Mouse (Mus musculus) midbrain, postnatal 0 days (tissue): ENCODE data around the gene Hspb2. TPM values are rescaled to one million over a fixed set of nuclear protein-coding genes. Genes with fewer than 3 reads are reported as not detected.
A peak's percentile ranks its signal among the peaks of the same experiment; 100 is the strongest.

Experiments used
- ATAC-seq: fragments of 200-750 bp; cut with Nextera tagmentation; 2 replicates; pipeline ENCODE4 v1.8.0; 2017; ENCODE audit warnings: moderate number of reproducible peaks, mild to moderate bottlenecking, moderate TSS enrichment, moderate library complexity; ENCODE audit not compliant: low FRiP score
- DNase-seq: peaks from one replicate; pipeline ENCODE4 v3.0.0-alpha.2; 2015; ENCODE audit warnings: low spot score
- H3K27ac ChIP-seq: fragments of 300-500 bp; sonication (generic); 2 replicates; pipeline ENCODE4 v1.5.1; 2014; ENCODE audit warnings: low read depth, mild to moderate bottlenecking, low read length, mixed read lengths
- H3K27me3 ChIP-seq: fragments of 300-500 bp; sonication (generic); 2 replicates; pipeline ENCODE4 v1.6.1; 2014; ENCODE audit warnings: low read length, control low read depth, mixed read lengths; ENCODE audit not compliant: insufficient read depth
- H3K36me3 ChIP-seq: fragments of 300-500 bp; sonication (generic); 2 replicates; pipeline ENCODE4 v1.6.1; 2014; ENCODE audit warnings: low read length, control low read depth, mixed read lengths; ENCODE audit not compliant: insufficient read depth
- H3K4me1 ChIP-seq: fragments of 300-500 bp; sonication (generic); 2 replicates; pipeline ENCODE4 v1.6.1; 2014; ENCODE audit warnings: mild to moderate bottlenecking, control low read depth, antibody characterized with exemption, low read length, mixed read lengths; ENCODE audit not compliant: insufficient read depth
- H3K4me2 ChIP-seq: fragments of 300-500 bp; sonication (generic); 2 replicates; pipeline ENCODE4 v1.6.1; 2014; ENCODE audit warnings: low read depth, mild to moderate bottlenecking, low read length, mixed read lengths; ENCODE audit not compliant: poor library complexity, severe bottlenecking
- H3K4me3 ChIP-seq: fragments of 300-500 bp; sonication (generic); 2 replicates; pipeline ENCODE4 v1.5.1; 2014; ENCODE audit warnings: low read depth, mild to moderate bottlenecking, low read length, moderate library complexity
- H3K9ac ChIP-seq: fragments of 300-500 bp; sonication (generic); replicated peaks from 2 replicates; pipeline ENCODE4 v1.6.1; 2014; ENCODE audit warnings: mild to moderate bottlenecking, low read length, moderate library complexity, mixed read lengths; ENCODE audit not compliant: poor library complexity, severe bottlenecking
- H3K9me3 ChIP-seq: fragments of 300-500 bp; sonication (generic); 2 replicates; pipeline ENCODE4 v1.6.1; 2016; ENCODE audit warnings: low read length, control low read depth
- CTCF ChIP-seq: IDR thresholded peaks from 2 replicates; pipeline ENCODE4 v1.5.1; 2016; ENCODE audit warnings: antibody characterized with exemption, mild to moderate bottlenecking
- WGBS: fragments of 180-500 bp; shearing (Covaris S2); extraction: QIAGEN DNeasy Blood & Tissue Kit; methylation state at CpG from one replicate; pipeline ENCODE4 v1.1.7; 2014; 5-methylcytosine and 5-hydroxymethylcytosine counted together
- polyA plus RNA-seq: library from polyadenylated mRNA; unstranded; fragments of >200 nt; fragmentation: Nextera tagmentation; extraction: Ambion mirVana; gene quantifications from 2 replicates; pipeline ENCODE4 v1.2.1, GENCODE M21; 2015
- total RNA-seq: library from RNA; depleted of rRNA; stranded (reverse); fragments of >200 nt; gene quantifications from 2 replicates; pipeline ENCODE4 v1.2.3, GENCODE M21; 2014

Gene Hspb2
- total and polyA plus RNA-seq, 2 experiments from 2014 or later, result 2.6 to 5.2 TPM

DNA sequence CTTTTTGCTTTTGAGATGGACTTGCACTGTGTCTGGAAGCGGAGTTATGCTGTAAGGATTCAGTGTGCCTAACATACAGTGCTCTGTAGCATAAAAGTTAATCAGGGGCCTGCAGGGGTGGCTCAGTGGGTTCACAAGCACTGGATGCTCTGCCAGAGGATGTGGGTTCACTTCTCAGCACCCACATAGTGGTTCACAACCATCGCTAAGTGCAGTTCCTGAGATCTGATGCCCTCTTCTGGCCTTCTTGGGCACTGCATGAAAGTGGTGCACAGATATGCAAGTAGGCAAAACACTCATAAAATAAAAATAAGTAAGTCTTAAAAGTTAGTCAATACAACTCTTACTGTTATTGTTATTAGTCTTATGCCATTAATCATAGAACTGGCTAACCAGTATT is 30.0 kb upstream of the Hspb2 start:
- no peak for ATAC-seq
- H3K4me3 ChIP-seq, result no peak overlapping the region
- peaks cover 53% of the 10 kb centered on the region for H3K36me3 ChIP-seq
- H3K27ac ChIP-seq, result no peak overlapping the region
- no peaks in the 10 kb centered on the region for H3K9me3 ChIP-seq
- H3K27me3 ChIP-seq, result no peaks in the 10 kb centered on the region
- WGBS, result 69% methylated on average over 2 of the region's 2 CpGs
- peak; percentile 61 for TF ChIP-seq CTCF
- no peaks in the 10 kb centered on the region for H3K4me1 ChIP-seq
- H3K9ac ChIP-seq, result no peak overlapping the region
- H3K4me2 ChIP-seq, result no peak overlapping the region
- no peak for DNase-seq

DNA sequence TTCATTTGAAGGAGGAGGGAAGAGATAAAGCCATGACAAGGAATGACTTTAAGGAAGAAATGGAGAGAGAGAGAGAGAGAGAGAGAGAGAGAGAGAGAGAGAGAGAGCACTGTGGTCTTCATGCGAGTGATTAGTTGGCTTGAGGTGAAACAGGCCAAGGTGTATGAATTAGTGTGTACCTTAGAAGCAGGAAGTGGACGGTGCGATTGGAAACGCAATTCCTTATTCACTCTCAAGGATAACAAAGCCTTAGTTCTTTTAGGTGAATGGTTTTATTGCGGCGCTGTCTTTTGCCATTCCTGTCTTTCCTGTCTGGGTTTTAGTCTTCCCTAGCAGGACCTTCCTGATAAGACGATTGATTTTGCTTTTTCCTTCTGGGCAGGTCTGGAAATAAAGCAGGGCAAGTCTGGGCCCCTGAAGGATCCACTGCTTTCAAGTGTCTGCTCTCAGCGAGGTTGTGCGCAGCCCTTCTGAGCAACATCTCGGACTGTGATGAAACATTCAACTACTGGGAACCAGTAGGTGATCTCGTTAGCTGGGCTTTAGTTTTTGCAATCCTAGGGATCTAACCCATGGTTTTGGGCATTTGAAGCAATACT is 24.1 kb upstream of the Hspb2 start:
- peak overlapping the region; percentile 93; the same call in 1 of the 2 replicates for H3K27ac ChIP-seq
- peak overlapping the region; percentile 89 for H3K4me3 ChIP-seq
- H3K27me3 ChIP-seq, result no peaks in the 10 kb centered on the region
- H3K9me3 ChIP-seq, result no peaks in the 10 kb centered on the region
- no peak for TF ChIP-seq CTCF
- DNase-seq, result no peak
- WGBS, result 65% methylated on average over 11 of the region's 11 CpGs
- peak overlapping the region; percentile 66 for H3K4me2 ChIP-seq
- H3K4me1 ChIP-seq, result peaks cover 7% of the 10 kb centered on the region; the same call in 1 of the 2 replicates
- peak overlapping the region; percentile 97 for H3K9ac ChIP-seq
- peaks cover 19% of the 10 kb centered on the region for H3K36me3 ChIP-seq
- ATAC-seq, result no peak

DNA sequence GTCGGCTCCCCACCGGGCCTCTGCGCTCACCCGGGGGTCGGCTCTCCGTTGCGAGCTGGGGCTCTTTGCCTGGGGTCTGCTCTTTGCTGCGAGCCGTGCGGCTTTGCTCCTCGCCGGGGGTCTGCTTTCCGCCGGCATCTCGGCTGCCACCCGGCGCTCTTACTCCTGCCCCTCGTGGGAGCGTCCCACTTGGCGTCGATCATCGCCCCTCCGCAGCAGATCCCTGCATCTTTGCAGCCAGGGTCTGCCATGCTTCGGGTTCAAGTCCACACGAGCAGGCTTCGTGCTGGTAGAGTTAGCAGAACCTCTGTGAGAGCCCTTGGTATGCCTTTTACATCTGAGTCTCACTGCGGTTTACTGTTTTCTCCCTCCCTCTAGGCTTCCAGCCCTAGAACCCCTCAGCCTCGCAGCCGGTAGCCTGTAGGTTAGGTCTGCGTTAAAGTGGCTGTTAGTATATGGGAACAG is 23.5 kb upstream of the Hspb2 start:
- no peak for TF ChIP-seq CTCF
- Histone ChIP-seq H3K27ac (peak overlapping the region; percentile 93), H3K4me2 (peak overlapping the region; percentile 66), H3K36me3 (peaks cover 14% of the 10 kb centered on the region), H3K4me1 (peaks cover 7% of the 10 kb centered on the region; the same call in 1 of the 2 replicates), H3K27me3 (no peaks in the 10 kb centered on the region), H3K4me3 (peak overlapping the region; percentile 89), H3K9me3 (no peaks in the 10 kb centered on the region), H3K9ac (peak overlapping the region; percentile 97)
- ATAC-seq (peak; percentile 67; the same call in 1 of the 2 replicates), DNase-seq (no peak)
- WGBS, result under 1% methylated on average over 24 of the region's 30 CpGs

DNA sequence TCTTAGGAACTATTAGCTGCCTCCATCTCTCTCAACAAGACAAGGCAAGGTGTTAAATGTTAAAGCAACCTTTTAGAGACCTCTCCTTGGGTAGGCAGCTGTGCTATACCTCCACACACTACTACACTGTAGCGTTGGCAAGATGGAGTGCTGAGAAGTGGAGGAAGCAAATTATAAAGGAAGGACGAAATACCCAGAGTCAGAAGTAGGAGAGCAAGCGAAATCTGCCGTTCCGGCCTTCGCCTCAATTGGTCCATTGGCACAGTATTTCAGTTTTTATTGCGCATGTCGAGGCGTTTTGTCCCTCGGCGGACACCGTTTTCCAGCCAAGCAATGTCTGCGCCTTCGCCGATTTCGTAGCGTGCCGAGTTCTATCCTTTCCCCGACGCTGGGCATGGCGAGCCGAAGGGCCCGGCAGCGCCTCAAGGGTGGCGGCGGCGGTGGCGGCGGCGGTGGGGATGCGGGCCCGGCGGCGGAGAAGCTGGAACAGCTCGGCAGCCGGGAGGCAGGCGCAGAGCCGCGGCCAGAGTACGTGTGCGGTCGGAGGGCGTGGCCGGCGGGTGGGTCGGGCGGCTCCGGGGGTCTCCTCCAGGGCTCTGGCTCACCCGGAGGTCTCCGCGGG is 22.9 kb upstream of the Hspb2 start, which contains the start of the genes Alg9 and 1110032A03Rik:
Gene Alg9 (plus strand): TSS at position 29 of the 622 bp plus-strand sequence.
Gene 1110032A03Rik (minus strand): TSS at position 530 of the 622 bp plus-strand sequence.
- peak within 1 kb of the TSS; percentile 97 for H3K9ac ChIP-seq
- H3K27ac ChIP-seq, result peak within 1 kb of the TSS; percentile 93
- peaks cover 12% of the 10 kb centered on the region for H3K36me3 ChIP-seq
- ATAC-seq (peak; percentile 76), DNase-seq (peak; percentile 92)
- H3K4me3 ChIP-seq, result peak within 1 kb of the TSS; percentile 89
- H3K4me2 ChIP-seq, result peak within 1 kb of the TSS; percentile 66
- peak; percentile 23 for TF ChIP-seq CTCF
- under 1% methylated on average over 50 of the region's 51 CpGs for WGBS
- no peaks in the 10 kb centered on the region for H3K27me3 ChIP-seq
- H3K4me1 ChIP-seq, result peaks cover 7% of the 10 kb centered on the region; the same call in 1 of the 2 replicates
- H3K9me3 ChIP-seq, result no peaks in the 10 kb centered on the region

DNA sequence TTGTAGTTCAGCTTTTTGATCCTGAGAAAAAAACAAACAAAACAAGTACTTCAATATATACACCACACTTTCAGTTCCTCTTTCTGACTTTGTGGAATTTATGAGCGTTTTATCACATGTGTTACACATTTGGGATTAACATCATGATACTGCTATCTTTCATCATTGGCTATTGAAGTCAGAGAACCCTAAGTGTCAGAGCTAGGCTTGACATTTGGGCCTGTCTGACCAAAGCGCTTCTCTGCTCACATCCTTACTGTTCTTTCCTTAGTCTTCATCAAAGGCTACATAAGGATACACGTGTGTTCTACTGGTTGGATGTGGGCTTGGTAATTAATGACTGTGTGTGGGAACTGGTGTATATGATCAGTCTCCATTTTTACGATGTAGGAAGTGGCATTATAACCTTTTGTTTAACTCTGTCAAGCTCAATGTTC is 21.9 kb upstream of the Hspb2 start:
- peaks cover 3% of the 10 kb centered on the region for H3K36me3 ChIP-seq
- H3K27ac ChIP-seq, result peak overlapping the region; percentile 93; the same call in 1 of the 2 replicates
- H3K4me2 ChIP-seq, result peak overlapping the region; percentile 66
- peaks cover 7% of the 10 kb centered on the region; the same call in 1 of the 2 replicates for H3K4me1 ChIP-seq
- ATAC-seq (no peak), DNase-seq (no peak)
- 79% methylated on average over 4 of the region's 4 CpGs for WGBS
- H3K27me3 ChIP-seq, result no peaks in the 10 kb centered on the region
- no peaks in the 10 kb centered on the region for H3K9me3 ChIP-seq
- TF ChIP-seq CTCF, result no peak
- no peak overlapping the region for H3K4me3 ChIP-seq
- no peak overlapping the region for H3K9ac ChIP-seq

DNA sequence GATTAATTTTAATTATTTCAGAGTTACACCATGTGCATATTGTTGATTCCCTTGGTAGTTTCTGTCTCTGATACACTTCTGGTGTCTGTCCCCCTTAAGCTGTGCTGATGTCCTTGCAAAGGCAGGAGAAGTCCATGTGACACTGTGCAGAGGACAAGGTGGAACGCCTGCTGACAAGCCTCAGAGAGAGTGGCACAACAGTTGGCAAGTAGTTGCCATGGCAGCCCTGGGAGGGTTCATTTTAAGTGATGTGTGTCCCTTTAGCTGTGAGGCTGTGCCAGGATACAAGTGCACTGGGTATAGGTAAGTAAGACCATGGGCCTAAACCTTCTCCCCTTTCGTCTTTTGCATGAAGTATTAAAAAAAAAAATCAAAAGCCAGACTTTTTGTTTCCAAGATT is 17.9 kb upstream of the Hspb2 start:
- Histone ChIP-seq H3K27ac (no peak overlapping the region), H3K4me1 (peaks cover 2% of the 10 kb centered on the region; the same call in 1 of the 2 replicates), H3K4me3 (no peak overlapping the region), H3K9me3 (no peaks in the 10 kb centered on the region), H3K36me3 (no peaks in the 10 kb centered on the region; the same call in 1 of the 2 replicates), H3K27me3 (no peaks in the 10 kb centered on the region), H3K4me2 (no peak overlapping the region), H3K9ac (no peak overlapping the region)
- ATAC-seq (no peak), DNase-seq (no peak)
- no peak for TF ChIP-seq CTCF
- 79% methylated on average over 2 of the region's 2 CpGs for WGBS
